Mouse (Mus musculus) brown adipose tissue, adult 24 weeks (tissue): ENCODE measurements around the gene Ubc. TPM values are rescaled to one million over a fixed set of nuclear protein-coding genes. Genes with fewer than 3 reads are reported as not detected.
A peak's percentile ranks its signal among the peaks of the same experiment; 100 is the strongest.

Experiments
- H3K27ac ChIP-seq: fragments of 200-500 bp; replicated peaks from 2 replicates; pipeline ENCODE4 v1.5.1; 2012; ENCODE audit warnings: low read depth, mild to moderate bottlenecking, low read length
- H3K4me1 ChIP-seq: fragments of 200-500 bp; 2 replicates; pipeline ENCODE4 v1.6.1; 2012; ENCODE audit warnings: low read length, mixed read lengths; ENCODE audit not compliant: control insufficient read depth, insufficient read depth, insufficient read length
- H3K4me3 ChIP-seq: fragments of 200-500 bp; 2 replicates; pipeline ENCODE4 v1.5.1; 2012; ENCODE audit warnings: low read depth, mild to moderate bottlenecking, low read length, moderate library complexity; ENCODE audit not compliant: insufficient read depth
- polyA plus RNA-seq: library from polyadenylated mRNA; stranded (reverse); fragments of >200 nt; gene quantifications from 2 replicates; pipeline ENCODE4 v1.2.4, GENCODE M21; 2012; ENCODE audit not compliant: missing spikeins, insufficient read depth, insufficient read length

Ubc gene
- polyA plus RNA-seq, 1 experiment, result 692 TPM

GRCm38 (mm10) chr5:125407910-125408575, 18.0 kb upstream of the Ubc start:
- peaks cover 5% of the 10 kb centered on the region for H3K4me1 ChIP-seq
- H3K4me3 ChIP-seq, result no peak overlapping the region
- no peak overlapping the region for H3K27ac ChIP-seq

GRCm38 (mm10) chr5:125407020-125407830, 17.2 kb upstream of the Ubc start:
- Histone ChIP-seq H3K4me3 (no peak overlapping the region), H3K4me1 (peaks cover 5% of the 10 kb centered on the region), H3K27ac (peak overlapping the region; percentile 24; the same call in 1 of the 2 replicates)

- H3K4me3 ChIP-seq, result peak overlapping the region; percentile 70
Measured at GRCm38 (mm10) chr5:125406322-125407016, 16.5 kb upstream of the Ubc start.

GRCm38 (mm10) chr5:125405546-125406248, 15.7 kb upstream of the Ubc start:
- H3K27ac ChIP-seq, result peak overlapping the region; percentile 92
- peak overlapping the region; percentile 70 for H3K4me3 ChIP-seq
- peaks cover 5% of the 10 kb centered on the region for H3K4me1 ChIP-seq

More at GRCm38 (mm10) chr5:125406322-125407016, 16.5 kb upstream of the Ubc start:
- Histone ChIP-seq H3K27ac (peak overlapping the region; percentile 91), H3K4me1 (peaks cover 5% of the 10 kb centered on the region)

GRCm38 (mm10) chr5:125404903-125405545, 15.0 kb upstream of the Ubc start:
- H3K27ac ChIP-seq, result peak overlapping the region; percentile 92
- peak overlapping the region; percentile 68 for H3K4me3 ChIP-seq
- peaks cover 5% of the 10 kb centered on the region for H3K4me1 ChIP-seq

- Histone ChIP-seq H3K4me3 (peak overlapping the region; percentile 68), H3K4me1 (peaks cover 5% of the 10 kb centered on the region), H3K27ac (peak overlapping the region; percentile 92)
Measured at GRCm38 (mm10) chr5:125404536-125404902, 14.5 kb upstream of the Ubc start.

- H3K4me3 ChIP-seq, result peak overlapping the region; percentile 42
- H3K4me1 ChIP-seq, result peaks cover 5% of the 10 kb centered on the region
- H3K27ac ChIP-seq, result peak overlapping the region; percentile 83
Measured at GRCm38 (mm10) chr5:125403481-125404465, 13.8 kb upstream of the Ubc start.

- peak overlapping the region; percentile 79 for H3K27ac ChIP-seq
- H3K4me3 ChIP-seq, result no peak overlapping the region
- peaks cover 5% of the 10 kb centered on the region for H3K4me1 ChIP-seq
Measured at GRCm38 (mm10) chr5:125402991-125403390, 13.0 kb upstream of the Ubc start.

- Histone ChIP-seq H3K4me1 (peaks cover 5% of the 10 kb centered on the region), H3K4me3 (no peak overlapping the region), H3K27ac (peak overlapping the region; percentile 79; the same call in 1 of the 2 replicates)
Measured at GRCm38 (mm10) chr5:125402476-125402875, 12.5 kb upstream of the Ubc start.

- Histone ChIP-seq H3K27ac (no peak overlapping the region), H3K4me3 (no peak overlapping the region), H3K4me1 (no peaks in the 10 kb centered on the region; the same call in 1 of the 2 replicates)
Measured at GRCm38 (mm10) chr5:125400903-125401302, 10.9 kb upstream of the Ubc start.

GRCm38 (mm10) chr5:125395008-125395407, 5.0 kb upstream of the Ubc start:
- no peak overlapping the region for H3K4me3 ChIP-seq
- peak overlapping the region; percentile 99 for H3K27ac ChIP-seq
- peaks cover 16% of the 10 kb centered on the region for H3K4me1 ChIP-seq

GRCm38 (mm10) chr5:125393622-125394603, 3.9 kb upstream of the Ubc start:
- peak overlapping the region; percentile 48 for H3K4me3 ChIP-seq
- H3K4me1 ChIP-seq, result peaks cover 16% of the 10 kb centered on the region
- peak overlapping the region; percentile 99 for H3K27ac ChIP-seq
